Comparison of ENCODE assay signal across 10 mouse cellular contexts in genomic region chr19:10396962-10397361, GRCm38 (mm10). TPM values are rescaled to one million over a fixed set of nuclear protein-coding genes. Genes with fewer than 3 reads are reported as not detected.
"Had no signal": no experiment of that assay in that cellular context is flagged by ENCODE, and none has a peak within 500 bp of the region (broad histone marks: within the 10 kb centered on the region; RNA-seq: fewer than 3 reads in every experiment).

No protein-coding gene starts in this region.

- DNase-seq: kidney, postnatal 25 days; liver, embryonic 13.5 days; lung, adult 2 months; lung, postnatal 14 days; lung, postnatal 4 days; midbrain, embryonic 14.5 days; thymus, adult 18-20 months; thymus, postnatal 36 days had no signal

RNA-seq across cellular contexts. Expression of gene Syt7, which starts 8.1 kb away (rescaled TPM):
- total RNA-seq: megakaryocyte progenitor cell, adult 5-6 weeks; megakaryocyte-erythroid progenitor cell, adult 5-6 weeks had no signal
